Mouse (Mus musculus) MEL (cell line): ENCODE results near the gene Zfp11.

Experiments used
- CTCF ChIP-seq, 3 experiments: IDR thresholded peaks in 2 of 3; conservative IDR thresholded peaks in 1 of 3; 2 replicates each; pipeline ENCODE4 v1.5.1; 2011 to 2012; ENCODE audit warnings: low read length in 3 of 3, low read depth in 2 of 3, mild to moderate bottlenecking in 2 of 3, improper control_type of control experiment in 1 of 3, inconsistent platforms in 1 of 3, mixed read lengths in 1 of 3, moderate library complexity in 1 of 3; ENCODE audit not compliant: control insufficient read depth in 1 of 3, insufficient read depth in 1 of 3, poor library complexity in 1 of 3, severe bottlenecking in 1 of 3
- EP300 ChIP-seq, 2 experiments: IDR thresholded peaks; 2 replicates each; pipeline ENCODE4 v1.6.1; 2011; ENCODE audit warnings: improper control_type of control experiment in 2 of 2, low read length in 2 of 2, low read depth in 1 of 2, mild to moderate bottlenecking in 1 of 2
- HCFC1 ChIP-seq: IDR thresholded peaks from 2 replicates; pipeline ENCODE4 v1.6.1; 2012; ENCODE audit warnings: low read depth, mild to moderate bottlenecking, inconsistent platforms, low read length, improper control_type of control experiment, moderate library complexity
- POLR2A ChIP-seq, 2 experiments: IDR thresholded peaks; 2 replicates each; pipeline ENCODE4 v1.6.1; 2011 to 2012; ENCODE audit warnings: low read length in 2 of 2, mild to moderate bottlenecking in 2 of 2, control low read depth in 1 of 2, improper control_type of control experiment in 1 of 2, low read depth in 1 of 2, moderate library complexity in 1 of 2; ENCODE audit not compliant: control insufficient read depth in 1 of 2, insufficient read depth in 1 of 2, poor library complexity in 1 of 2
- RCOR1 ChIP-seq: IDR thresholded peaks from 2 replicates; pipeline ENCODE4 v1.6.1; 2012; ENCODE audit warnings: low read depth, mild to moderate bottlenecking, inconsistent platforms, low read length, improper control_type of control experiment
- UBTF ChIP-seq: IDR thresholded peaks from 2 replicates; pipeline ENCODE4 v1.6.1; 2012; ENCODE audit warnings: low read depth, mild to moderate bottlenecking, inconsistent platforms, low read length, improper control_type of control experiment, moderate library complexity, borderline replicate concordance; ENCODE audit not compliant: insufficient read depth
- USF1 ChIP-seq: IDR thresholded peaks from 2 replicates; pipeline ENCODE4 v1.6.1; 2014; ENCODE audit warnings: low read depth, mild to moderate bottlenecking, inconsistent platforms, low read length, improper control_type of control experiment, moderate library complexity
- USF2 ChIP-seq, 2 experiments: IDR thresholded peaks; 2 replicates each; pipeline ENCODE4 v1.6.1; 2011 to 2012; ENCODE audit warnings: improper control_type of control experiment in 2 of 2, low read length in 2 of 2, borderline replicate concordance in 1 of 2, inconsistent platforms in 1 of 2, low read depth in 1 of 2, mild to moderate bottlenecking in 1 of 2; ENCODE audit not compliant: insufficient read depth in 1 of 2

DNA sequence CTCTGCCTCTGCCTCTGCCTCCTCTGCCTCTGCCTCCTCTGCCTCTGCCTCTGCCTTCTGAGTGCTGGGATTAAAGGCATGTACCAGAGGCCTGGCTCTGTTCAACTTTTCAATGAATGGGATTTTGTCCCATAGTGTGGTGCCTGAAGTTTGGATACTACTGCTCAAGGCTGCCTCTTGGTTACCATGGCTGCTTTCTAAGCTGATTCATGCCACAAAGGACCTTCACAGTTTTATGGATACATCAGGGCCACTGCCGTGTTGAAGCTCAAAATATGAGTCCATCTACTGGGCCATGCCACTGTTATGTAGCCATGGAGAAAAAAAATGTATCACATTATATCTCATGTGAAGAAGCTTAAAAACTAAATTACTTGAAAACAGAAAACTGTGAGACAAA lies 31.8 kb upstream of the Zfp11 start:
- TF ChIP-seq EP300 (IDR thresholded peaks at IDR 0.05; ENCODE audit: low read depth in 1 of 2, low read length in 2 of 2) = no peak
- TF ChIP-seq CTCF (IDR thresholded peaks at IDR 0.05 in 2 of 3, conservative IDR thresholded peaks at IDR 0.05 in 1 of 3; ENCODE audit: control insufficient read depth in 1 of 3, insufficient read depth in 1 of 3, low read depth in 2 of 3, low read length in 3 of 3, poor library complexity in 1 of 3, severe bottlenecking in 1 of 3) = no peak
- no peak for TF ChIP-seq POLR2A (IDR thresholded peaks at IDR 0.05; ENCODE audit: control insufficient read depth in 1 of 2, insufficient read depth in 1 of 2, low read depth in 1 of 2, low read length in 2 of 2, poor library complexity in 1 of 2)
- TF ChIP-seq RCOR1 = no peak
- TF ChIP-seq USF2 (IDR thresholded peaks at IDR 0.05; ENCODE audit: borderline replicate concordance in 1 of 2, insufficient read depth in 1 of 2, low read depth in 1 of 2, low read length in 2 of 2) = no peak
- TF ChIP-seq USF1 = no peak
- no peak for TF ChIP-seq UBTF
- TF ChIP-seq HCFC1 = no peak
